Mouse (Mus musculus): Measurements from ENCODE around the gene Babam2. TPM values are rescaled to one million over a fixed set of nuclear protein-coding genes. Genes with fewer than 3 reads are reported as not detected.

The Babam2 gene
- polyA plus RNA-seq, 1 experiment = 92.8 TPM

DNA sequence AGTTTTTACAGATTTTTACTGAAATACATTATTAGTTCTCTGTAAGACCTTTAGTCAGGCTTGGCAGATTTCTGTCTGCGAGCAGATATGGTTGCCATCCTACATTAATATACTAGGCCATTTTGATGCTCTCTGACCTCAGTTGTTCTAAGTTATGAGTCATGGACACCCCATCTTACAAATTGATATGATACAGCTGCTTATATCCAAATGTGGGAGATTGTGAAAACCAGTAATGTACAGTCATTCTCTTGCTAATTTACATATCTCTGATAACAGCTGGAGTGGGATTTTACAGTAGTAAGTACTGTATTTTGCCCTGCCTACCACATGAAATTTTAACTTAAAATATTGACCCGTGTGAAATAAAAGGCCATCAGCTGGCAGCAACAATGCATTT, 204.7 kb downstream of the Babam2 start:
- H3K4me1 ChIP-seq (ENCODE audit: control insufficient read depth, insufficient read depth, low read length) = no peaks in the 10 kb centered on the region
- no peaks in the 10 kb centered on the region for H3K36me3 ChIP-seq (ENCODE audit: control insufficient read depth, insufficient read depth, low read length, poor library complexity, severe bottlenecking)
- TF ChIP-seq EP300 (IDR thresholded peaks at IDR 0.05; ENCODE audit: insufficient read depth, low read depth, low read length) (no peak), POLR2A (IDR thresholded peaks at IDR 0.05; ENCODE audit: insufficient read depth, low read length) (no peak), CTCF (IDR thresholded peaks at IDR 0.05; ENCODE audit: low read depth, low read length) (no peak)
- no peak overlapping the region for H3K4me3 ChIP-seq (ENCODE audit: low read depth, low read length)
- H3K27ac ChIP-seq (ENCODE audit: insufficient read depth, low read length) = no peak overlapping the region
- H3K9ac ChIP-seq (ENCODE audit: low read depth, poor library complexity, severe bottlenecking) = no peak overlapping the region
- H3K9me3 ChIP-seq (replicated peaks; ENCODE audit: control insufficient read depth, insufficient read depth, low read length, poor library complexity, severe bottlenecking) = no peaks in the 10 kb centered on the region
- H3K27me3 ChIP-seq (ENCODE audit: control insufficient read depth, insufficient read depth, low read length, poor library complexity, severe bottlenecking) = no peaks in the 10 kb centered on the region

DNA sequence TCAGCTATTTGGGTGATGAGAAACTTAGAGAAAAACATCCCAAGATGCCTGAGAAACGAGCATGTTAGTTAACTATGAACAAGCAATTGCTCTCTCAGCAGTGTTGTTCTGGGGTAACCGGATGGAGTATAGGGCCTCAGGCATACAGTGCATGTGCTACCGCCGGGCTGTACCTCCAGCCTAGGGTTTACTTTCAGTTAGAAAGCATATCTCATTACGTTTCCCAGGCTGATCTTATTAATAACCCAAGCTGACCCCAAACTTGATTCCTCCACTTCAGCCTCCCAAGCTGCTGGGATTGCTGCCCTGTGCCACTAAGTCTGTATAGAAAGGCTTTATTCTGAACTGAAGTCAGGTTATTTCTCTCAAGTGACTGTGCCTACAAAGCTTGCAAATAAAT, 205.4 kb downstream of the Babam2 start:
- Histone ChIP-seq H3K36me3 (ENCODE audit: control insufficient read depth, insufficient read depth, low read length, poor library complexity, severe bottlenecking) (no peaks in the 10 kb centered on the region), H3K4me1 (ENCODE audit: control insufficient read depth, insufficient read depth, low read length) (no peaks in the 10 kb centered on the region), H3K9me3 (replicated peaks; ENCODE audit: control insufficient read depth, insufficient read depth, low read length, poor library complexity, severe bottlenecking) (no peaks in the 10 kb centered on the region), H3K9ac (ENCODE audit: low read depth, poor library complexity, severe bottlenecking) (no peak overlapping the region), H3K4me3 (ENCODE audit: low read depth, low read length) (no peak overlapping the region), H3K27ac (ENCODE audit: insufficient read depth, low read length) (no peak overlapping the region), H3K27me3 (ENCODE audit: control insufficient read depth, insufficient read depth, low read length, poor library complexity, severe bottlenecking) (no peaks in the 10 kb centered on the region)
- TF ChIP-seq POLR2A (IDR thresholded peaks at IDR 0.05; ENCODE audit: insufficient read depth, low read length) (no peak), EP300 (IDR thresholded peaks at IDR 0.05; ENCODE audit: insufficient read depth, low read depth, low read length) (no peak), CTCF (IDR thresholded peaks at IDR 0.05; ENCODE audit: low read depth, low read length) (no peak)

DNA sequence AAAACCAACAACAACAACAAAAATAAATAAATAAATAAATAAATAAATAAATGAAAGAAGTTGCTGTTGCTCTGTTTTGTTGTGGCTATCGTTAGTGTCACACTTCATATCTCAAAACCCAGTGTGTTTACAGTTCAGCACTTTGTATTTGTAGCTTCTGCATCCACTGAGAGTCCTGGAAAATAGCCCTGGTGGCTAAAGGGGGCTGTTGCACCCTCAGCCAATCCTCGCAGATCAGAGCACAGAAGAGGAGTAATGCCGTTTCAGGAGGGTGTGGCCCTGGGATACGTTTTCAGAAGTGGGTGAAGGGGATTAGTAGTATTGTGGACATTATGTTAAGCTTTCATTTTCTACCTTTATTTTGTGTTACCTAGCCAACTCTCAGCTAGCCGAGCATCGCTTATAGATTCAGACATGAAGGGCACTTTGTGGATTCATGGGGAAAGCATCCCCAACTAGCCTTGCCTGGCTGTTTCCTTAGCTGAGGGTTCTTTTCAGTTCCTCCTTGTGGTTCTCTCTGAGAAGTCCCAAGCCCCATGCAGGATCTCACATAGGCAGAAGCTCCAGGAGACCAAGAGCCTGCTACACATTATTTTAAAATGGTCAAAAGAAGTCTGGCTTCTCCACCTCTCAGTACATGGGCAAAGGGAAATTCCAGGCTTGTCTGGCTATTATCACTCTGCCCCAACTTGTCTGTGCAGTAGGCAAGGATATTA, 207.6 kb downstream of the Babam2 start:
- no peak overlapping the region for H3K27ac ChIP-seq (ENCODE audit: insufficient read depth, low read length)
- no peaks in the 10 kb centered on the region for H3K9me3 ChIP-seq (replicated peaks; ENCODE audit: control insufficient read depth, insufficient read depth, low read length, poor library complexity, severe bottlenecking)
- H3K9ac ChIP-seq (ENCODE audit: low read depth, poor library complexity, severe bottlenecking) = no peak overlapping the region
- H3K36me3 ChIP-seq (ENCODE audit: control insufficient read depth, insufficient read depth, low read length, poor library complexity, severe bottlenecking) = no peaks in the 10 kb centered on the region
- no peaks in the 10 kb centered on the region for H3K4me1 ChIP-seq (ENCODE audit: control insufficient read depth, insufficient read depth, low read length)
- H3K27me3 ChIP-seq (ENCODE audit: control insufficient read depth, insufficient read depth, low read length, poor library complexity, severe bottlenecking) = no peaks in the 10 kb centered on the region
- TF ChIP-seq POLR2A (IDR thresholded peaks at IDR 0.05; ENCODE audit: insufficient read depth, low read length) (no peak), CTCF (IDR thresholded peaks at IDR 0.05; ENCODE audit: low read depth, low read length) (no peak), EP300 (IDR thresholded peaks at IDR 0.05; ENCODE audit: insufficient read depth, low read depth, low read length) (no peak)
- H3K4me3 ChIP-seq (ENCODE audit: low read depth, low read length) = no peak overlapping the region

DNA sequence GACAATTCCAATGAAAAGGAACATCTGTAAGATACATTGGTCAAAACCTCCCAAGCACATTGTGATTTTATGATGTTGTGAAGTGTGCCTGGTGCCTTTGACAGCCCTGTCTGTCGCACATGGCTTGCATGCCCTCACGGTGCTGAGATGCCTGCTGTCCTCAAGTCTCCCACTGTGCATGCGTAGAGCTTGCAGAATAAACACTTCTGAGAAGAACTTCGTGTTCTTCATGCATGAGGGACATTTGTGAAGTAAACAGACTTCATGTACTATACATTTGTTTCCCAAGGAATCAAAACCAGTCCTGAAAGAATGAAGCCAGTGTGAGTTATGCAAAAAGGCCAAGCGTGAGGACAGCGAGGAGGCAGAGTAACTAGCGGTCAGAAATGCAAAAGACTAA, 208.3 kb downstream of the Babam2 start:
- Histone ChIP-seq H3K4me3 (ENCODE audit: low read depth, low read length) (no peak overlapping the region), H3K9me3 (replicated peaks; ENCODE audit: control insufficient read depth, insufficient read depth, low read length, poor library complexity, severe bottlenecking) (no peaks in the 10 kb centered on the region), H3K36me3 (ENCODE audit: control insufficient read depth, insufficient read depth, low read length, poor library complexity, severe bottlenecking) (no peaks in the 10 kb centered on the region), H3K27ac (ENCODE audit: insufficient read depth, low read length) (no peak overlapping the region), H3K27me3 (ENCODE audit: control insufficient read depth, insufficient read depth, low read length, poor library complexity, severe bottlenecking) (no peaks in the 10 kb centered on the region), H3K4me1 (ENCODE audit: control insufficient read depth, insufficient read depth, low read length) (no peaks in the 10 kb centered on the region), H3K9ac (ENCODE audit: low read depth, poor library complexity, severe bottlenecking) (no peak overlapping the region)
- TF ChIP-seq CTCF (IDR thresholded peaks at IDR 0.05; ENCODE audit: low read depth, low read length) (no peak), POLR2A (IDR thresholded peaks at IDR 0.05; ENCODE audit: insufficient read depth, low read length) (no peak)

DNA sequence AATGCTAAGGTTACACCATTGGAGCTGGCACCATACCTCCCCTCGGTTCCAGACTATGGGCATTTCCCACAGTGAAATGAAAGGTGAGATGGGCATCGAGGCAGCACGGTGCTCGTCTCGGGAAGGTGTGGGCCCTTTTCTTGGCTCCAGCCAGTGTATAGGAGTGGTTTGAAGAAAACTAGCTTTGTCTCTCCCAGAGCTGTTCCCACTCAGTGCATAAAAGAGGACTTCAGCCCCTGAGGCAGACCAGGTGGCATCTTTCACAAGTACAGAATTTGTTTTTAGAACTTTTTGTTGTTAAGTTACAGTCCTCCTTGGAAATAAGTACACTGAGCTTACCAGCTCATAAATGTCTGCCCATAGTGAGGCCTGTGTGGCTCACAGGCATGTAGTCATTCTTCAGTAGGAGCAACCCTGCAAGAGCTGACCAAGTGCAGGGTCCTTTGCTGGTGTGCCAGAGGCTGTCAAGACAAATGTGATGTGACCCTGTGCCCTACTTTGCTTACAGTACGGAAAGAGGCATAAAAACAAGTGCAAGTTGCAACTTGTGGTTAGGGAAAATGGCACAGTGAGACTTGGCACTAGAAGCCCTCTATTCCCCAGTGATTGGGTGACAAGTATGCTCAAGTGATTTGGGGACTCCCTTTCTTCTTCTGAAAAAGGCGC, 208.9 kb downstream of the Babam2 start:
- H3K9me3 ChIP-seq (replicated peaks; ENCODE audit: control insufficient read depth, insufficient read depth, low read length, poor library complexity, severe bottlenecking) = no peaks in the 10 kb centered on the region
- no peaks in the 10 kb centered on the region for H3K4me1 ChIP-seq (ENCODE audit: control insufficient read depth, insufficient read depth, low read length)
- H3K36me3 ChIP-seq (ENCODE audit: control insufficient read depth, insufficient read depth, low read length, poor library complexity, severe bottlenecking) = no peaks in the 10 kb centered on the region
- no peak for TF ChIP-seq EP300 (IDR thresholded peaks at IDR 0.05; ENCODE audit: insufficient read depth, low read depth, low read length)
- no peak for TF ChIP-seq POLR2A (IDR thresholded peaks at IDR 0.05; ENCODE audit: insufficient read depth, low read length)
- no peak for TF ChIP-seq CTCF (IDR thresholded peaks at IDR 0.05; ENCODE audit: low read depth, low read length)
- H3K4me3 ChIP-seq (ENCODE audit: low read depth, low read length) = no peak overlapping the region
- H3K27me3 ChIP-seq (ENCODE audit: control insufficient read depth, insufficient read depth, low read length, poor library complexity, severe bottlenecking) = no peaks in the 10 kb centered on the region
- no peak overlapping the region for H3K27ac ChIP-seq (ENCODE audit: insufficient read depth, low read length)
- H3K9ac ChIP-seq (ENCODE audit: low read depth, poor library complexity, severe bottlenecking) = no peak overlapping the region

DNA sequence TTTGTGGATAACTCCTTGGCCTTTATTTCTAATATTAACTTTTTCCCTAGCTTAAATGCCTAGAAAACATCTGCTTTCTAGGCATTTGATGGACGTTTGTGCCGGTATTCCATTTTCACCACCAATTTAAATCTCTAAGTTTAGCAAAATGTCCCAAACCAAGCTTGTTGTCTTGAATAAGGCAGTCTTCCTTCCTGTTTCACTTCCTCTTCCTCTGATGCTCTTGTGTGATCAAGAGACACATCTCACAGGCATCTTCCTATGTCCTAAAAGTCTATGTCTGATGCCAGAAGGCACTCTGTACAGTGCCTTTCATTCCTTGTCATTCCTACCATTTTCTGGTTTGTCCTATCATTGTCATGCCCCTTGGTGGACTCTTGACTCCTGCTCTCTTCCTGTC, 210.5 kb downstream of the Babam2 start:
- Histone ChIP-seq H3K27ac (ENCODE audit: insufficient read depth, low read length) (no peak overlapping the region), H3K4me1 (ENCODE audit: control insufficient read depth, insufficient read depth, low read length) (no peaks in the 10 kb centered on the region), H3K9ac (ENCODE audit: low read depth, poor library complexity, severe bottlenecking) (no peak overlapping the region), H3K4me3 (ENCODE audit: low read depth, low read length) (no peak overlapping the region), H3K27me3 (ENCODE audit: control insufficient read depth, insufficient read depth, low read length, poor library complexity, severe bottlenecking) (no peaks in the 10 kb centered on the region), H3K36me3 (ENCODE audit: control insufficient read depth, insufficient read depth, low read length, poor library complexity, severe bottlenecking) (no peaks in the 10 kb centered on the region), H3K9me3 (replicated peaks; ENCODE audit: control insufficient read depth, insufficient read depth, low read length, poor library complexity, severe bottlenecking) (no peaks in the 10 kb centered on the region)
- TF ChIP-seq EP300 (IDR thresholded peaks at IDR 0.05; ENCODE audit: insufficient read depth, low read depth, low read length) (no peak), POLR2A (IDR thresholded peaks at IDR 0.05; ENCODE audit: insufficient read depth, low read length) (no peak), CTCF (IDR thresholded peaks at IDR 0.05; ENCODE audit: low read depth, low read length) (no peak)
